Mouse (Mus musculus) midbrain, embryonic 15.5 days (tissue): ENCODE measurements around the gene Spg11. TPM values are rescaled to one million over a fixed set of nuclear protein-coding genes. Genes with fewer than 3 reads are reported as not detected.

Source experiments
- ATAC-seq: fragments of 200-750 bp; cut with Nextera tagmentation; replicated peaks from 2 replicates; pipeline ENCODE4 v1.8.0; 2017; ENCODE audit warnings: moderate TSS enrichment
- H3K27ac ChIP-seq: fragments of 300-500 bp; sonication (generic); 2 replicates; pipeline ENCODE4 v1.5.1; 2015; ENCODE audit warnings: mild to moderate bottlenecking, inconsistent platforms
- H3K27me3 ChIP-seq: fragments of 300-500 bp; sonication (generic); replicated peaks from 2 replicates; pipeline ENCODE4 v1.6.1; 2015; ENCODE audit warnings: inconsistent platforms
- H3K36me3 ChIP-seq: fragments of 300-500 bp; sonication (generic); replicated peaks from 2 replicates; pipeline ENCODE4 v1.6.1; 2015; ENCODE audit warnings: inconsistent platforms
- H3K4me1 ChIP-seq: fragments of 300-500 bp; sonication (generic); 2 replicates; pipeline ENCODE4 v1.6.1; 2015; ENCODE audit warnings: inconsistent platforms
- H3K4me2 ChIP-seq: fragments of 300-500 bp; sonication (generic); 2 replicates; pipeline ENCODE4 v1.6.1; 2015; ENCODE audit warnings: inconsistent platforms, mild to moderate bottlenecking, moderate library complexity
- H3K4me3 ChIP-seq: fragments of 300-500 bp; sonication (generic); 2 replicates; pipeline ENCODE4 v1.5.1; 2015; ENCODE audit warnings: mild to moderate bottlenecking, inconsistent platforms
- H3K9ac ChIP-seq: fragments of 300-500 bp; sonication (generic); 2 replicates; pipeline ENCODE4 v1.6.1; 2015; ENCODE audit warnings: mild to moderate bottlenecking, inconsistent platforms
- H3K9me3 ChIP-seq: fragments of 300-500 bp; sonication (generic); 2 replicates; pipeline ENCODE4 v1.6.1; 2016; ENCODE audit warnings: inconsistent platforms
- WGBS: fragments of 180-500 bp; shearing (Covaris S2); methylation state at CpG from one replicate; pipeline ENCODE4 v1.1.7; 2015; ENCODE audit warnings: mixed read lengths; 5-methylcytosine and 5-hydroxymethylcytosine counted together
- polyA plus RNA-seq: library from polyadenylated mRNA; unstranded; fragments of >200 nt; fragmentation: Nextera tagmentation; extraction: Ambion mirVana; gene quantifications from 2 replicates; pipeline ENCODE4 v1.2.1, GENCODE M21; 2015

Spg11 gene
- polyA plus RNA-seq, 1 experiment from 2014 or later: 8.3 TPM

GRCm38 (mm10) chr2:122086446-122086845 is 31.7 kb downstream of the Spg11 start:
- H3K4me1 ChIP-seq: no peaks in the 10 kb centered on the region
- H3K4me2 ChIP-seq: no peak overlapping the region
- ATAC-seq: no peak
- H3K4me3 ChIP-seq: no peak overlapping the region
- H3K9me3 ChIP-seq: no peaks in the 10 kb centered on the region
- no peaks in the 10 kb centered on the region for H3K27me3 ChIP-seq
- 72% methylated on average over 4 of the region's 4 CpGs for WGBS
- no peak overlapping the region for H3K9ac ChIP-seq
- H3K27ac ChIP-seq: no peak overlapping the region
- H3K36me3 ChIP-seq: peaks cover 44% of the 10 kb centered on the region; the same call in 1 of the 2 replicates

- Histone ChIP-seq H3K4me3 (no peak overlapping the region), H3K27ac (no peak overlapping the region), H3K4me2 (no peak overlapping the region), H3K4me1 (no peaks in the 10 kb centered on the region), H3K36me3 (peaks cover 24% of the 10 kb centered on the region; the same call in 1 of the 2 replicates), H3K9me3 (no peaks in the 10 kb centered on the region), H3K27me3 (no peaks in the 10 kb centered on the region), H3K9ac (no peak overlapping the region)
- WGBS: 60% methylated on average over 7 of the region's 7 CpGs
- ATAC-seq: no peak
Measured at GRCm38 (mm10) chr2:122081728-122082456, 36.3 kb downstream of the Spg11 start.

GRCm38 (mm10) chr2:122069922-122070321 is 48.3 kb downstream of the Spg11 start:
- Histone ChIP-seq H3K4me3 (no peak overlapping the region), H3K36me3 (peaks cover 27% of the 10 kb centered on the region), H3K4me1 (no peaks in the 10 kb centered on the region), H3K9me3 (no peaks in the 10 kb centered on the region), H3K27ac (no peak overlapping the region), H3K4me2 (no peak overlapping the region), H3K9ac (no peak overlapping the region), H3K27me3 (no peaks in the 10 kb centered on the region)
- WGBS: 41% methylated on average over 5 of the region's 5 CpGs
- ATAC-seq: no peak

DNA sequence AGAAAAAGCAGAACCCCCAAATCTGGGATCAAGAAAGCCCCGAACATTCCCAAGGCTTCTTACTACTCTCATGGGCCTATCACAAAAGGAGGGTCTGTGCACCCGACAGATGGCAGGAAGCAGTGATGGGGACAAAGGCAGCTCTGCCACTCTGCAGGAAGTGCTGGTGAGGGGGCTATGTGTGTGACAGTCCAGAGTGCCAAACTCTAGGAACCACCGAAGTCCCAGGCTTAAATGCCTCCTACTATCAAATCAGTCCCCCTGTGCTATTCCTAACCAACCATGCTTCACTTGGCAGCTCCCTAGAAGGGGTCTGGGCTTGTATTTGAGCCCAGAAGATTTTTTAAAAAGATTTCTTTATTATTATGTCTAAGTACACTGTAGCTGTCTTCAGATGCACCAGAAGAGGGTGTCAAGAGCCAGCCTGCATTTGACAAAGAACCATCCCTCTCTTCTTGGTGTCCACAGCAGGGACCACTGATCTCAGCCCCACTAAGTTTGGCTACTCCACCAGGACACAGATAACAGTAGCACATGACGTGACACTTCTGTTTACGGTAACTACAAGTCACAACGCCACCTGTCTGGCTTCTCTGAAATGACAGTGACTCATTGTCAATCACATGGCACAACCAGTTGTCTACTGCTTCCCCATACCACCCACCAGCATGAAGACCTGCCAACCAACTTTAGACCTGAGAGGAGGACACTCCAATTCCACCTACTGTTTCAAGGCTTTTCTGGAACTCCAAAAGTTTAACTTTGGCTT is 48.9 kb downstream of the Spg11 start:
- no peak overlapping the region for H3K4me3 ChIP-seq
- no peak overlapping the region for H3K27ac ChIP-seq
- H3K4me1 ChIP-seq: no peaks in the 10 kb centered on the region
- H3K27me3 ChIP-seq: no peaks in the 10 kb centered on the region
- WGBS: 89% methylated on average over 6 of the region's 6 CpGs
- no peak for ATAC-seq
- peaks cover 28% of the 10 kb centered on the region for H3K36me3 ChIP-seq
- H3K9ac ChIP-seq: no peak overlapping the region
- no peak overlapping the region for H3K4me2 ChIP-seq
- H3K9me3 ChIP-seq: no peaks in the 10 kb centered on the region

GRCm38 (mm10) chr2:122066241-122066640 is 51.9 kb downstream of the Spg11 start:
- Histone ChIP-seq H3K27ac (no peak overlapping the region), H3K4me2 (no peak overlapping the region), H3K9me3 (no peaks in the 10 kb centered on the region), H3K36me3 (peaks cover 10% of the 10 kb centered on the region; the same call in 1 of the 2 replicates), H3K9ac (no peak overlapping the region), H3K4me3 (no peak overlapping the region), H3K27me3 (no peaks in the 10 kb centered on the region), H3K4me1 (no peaks in the 10 kb centered on the region)
- 87% methylated on average over 8 of the region's 8 CpGs for WGBS
- ATAC-seq: no peak

DNA sequence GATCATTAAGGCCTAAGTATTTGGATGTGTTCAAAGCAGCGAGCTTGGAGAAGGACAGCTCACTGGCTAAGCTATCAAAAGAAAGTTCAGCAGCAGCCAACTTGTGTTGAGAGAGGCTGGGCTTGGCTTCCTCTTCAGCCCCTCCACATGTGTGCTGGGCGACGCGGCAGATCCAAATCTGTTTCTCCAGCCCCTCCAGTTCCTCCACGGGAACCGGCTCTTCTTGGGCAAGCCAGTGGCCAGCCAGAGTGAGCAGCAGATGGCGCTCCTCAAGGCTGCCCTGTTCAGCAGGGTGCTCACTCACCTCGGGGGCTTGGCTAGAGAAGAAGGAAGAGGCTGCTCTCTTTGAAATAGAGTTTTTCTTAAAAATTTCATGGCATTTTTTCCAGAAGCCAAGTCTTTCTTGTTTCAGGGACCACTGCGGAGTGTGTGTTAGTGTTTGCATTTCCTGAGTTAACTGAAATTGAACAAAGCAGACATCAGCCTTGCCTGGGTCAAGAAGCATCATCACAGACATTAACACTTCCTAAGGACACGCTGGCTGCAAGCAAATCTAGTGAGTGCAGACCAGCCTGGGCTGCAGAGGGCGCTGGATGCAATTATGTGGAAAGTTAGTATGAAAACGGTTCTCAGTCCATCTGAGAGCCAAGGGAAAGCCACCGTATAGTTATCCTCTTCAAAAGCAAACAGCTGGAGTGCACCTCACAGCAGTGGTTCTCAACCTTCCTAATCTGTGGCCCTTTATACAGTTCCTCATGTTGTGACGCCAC is 52.8 kb downstream of the Spg11 start:
- no peaks in the 10 kb centered on the region for H3K9me3 ChIP-seq
- no peaks in the 10 kb centered on the region for H3K4me1 ChIP-seq
- H3K36me3 ChIP-seq: peaks cover 10% of the 10 kb centered on the region; the same call in 1 of the 2 replicates
- no peak overlapping the region for H3K4me2 ChIP-seq
- H3K4me3 ChIP-seq: no peak overlapping the region
- no peak overlapping the region for H3K9ac ChIP-seq
- no peak overlapping the region for H3K27ac ChIP-seq
- WGBS: 55% methylated on average over 14 of the region's 14 CpGs
- H3K27me3 ChIP-seq: no peaks in the 10 kb centered on the region
- no peak for ATAC-seq

DNA sequence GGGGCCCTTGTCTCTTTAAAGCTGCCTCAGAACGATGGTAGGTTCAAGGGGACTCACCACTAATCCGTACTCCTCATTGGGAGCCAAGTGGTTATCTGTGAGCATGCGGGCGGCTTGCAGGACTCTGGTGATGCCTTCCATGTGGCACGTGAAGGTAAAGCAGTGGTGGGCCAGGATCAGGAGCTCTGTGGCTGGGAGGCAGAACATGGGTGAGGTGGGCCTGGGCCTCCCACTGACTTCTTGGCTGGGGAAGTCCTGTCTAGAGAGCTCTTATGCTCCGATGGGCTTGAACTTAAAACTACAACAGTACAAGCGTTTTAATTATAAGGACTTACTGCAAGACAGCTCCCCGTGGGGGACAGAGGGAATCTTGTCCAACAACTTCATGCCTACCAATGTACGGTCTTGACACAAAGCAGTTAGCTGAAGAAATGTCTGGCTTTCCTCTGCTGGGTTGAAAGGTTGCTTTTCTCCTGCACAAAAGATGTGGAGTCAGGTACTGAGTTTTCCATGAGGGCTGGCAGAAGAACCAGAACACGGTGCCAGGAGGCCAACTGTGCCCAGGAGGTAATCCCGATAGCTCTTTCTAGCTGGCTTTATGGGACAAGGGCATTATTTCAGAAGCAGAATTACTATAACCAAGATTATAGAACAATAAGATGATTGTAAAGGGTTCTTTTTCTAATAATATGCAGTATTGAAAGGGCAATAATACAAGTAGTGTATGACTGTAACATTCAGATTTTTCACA is 58.6 kb downstream of the Spg11 start:
- peaks cover 27% of the 10 kb centered on the region for H3K36me3 ChIP-seq

DNA sequence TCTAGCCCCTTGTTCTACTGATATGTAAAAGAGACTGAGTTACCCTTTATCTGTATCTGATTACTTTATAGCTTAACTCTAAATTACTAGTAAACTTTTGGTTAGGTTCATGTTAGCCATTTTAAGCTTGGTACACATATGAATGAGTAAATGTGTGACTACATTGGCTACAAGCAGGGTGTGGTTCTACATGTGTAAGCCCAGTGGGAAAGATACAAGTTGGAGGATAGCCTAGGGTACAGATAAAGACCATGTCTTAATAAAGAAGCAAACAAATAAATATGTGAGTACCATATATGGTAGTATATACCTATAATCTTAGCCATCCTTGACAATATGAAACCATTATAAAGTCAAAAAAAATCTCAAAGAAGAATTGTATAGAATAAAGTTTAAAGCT is 74.3 kb downstream of the Spg11 start:
- H3K4me2 ChIP-seq: no peak overlapping the region
- H3K4me3 ChIP-seq: no peak overlapping the region
- no peak overlapping the region for H3K9ac ChIP-seq
- H3K9me3 ChIP-seq: no peaks in the 10 kb centered on the region
- ATAC-seq: no peak
- peaks cover 9% of the 10 kb centered on the region for H3K36me3 ChIP-seq
- no peaks in the 10 kb centered on the region for H3K27me3 ChIP-seq
- H3K27ac ChIP-seq: no peak overlapping the region
- H3K4me1 ChIP-seq: no peaks in the 10 kb centered on the region

More for the DNA sequence above, 58.6 kb downstream of the Spg11 start:
- Histone ChIP-seq H3K4me2 (no peak overlapping the region), H3K9me3 (no peaks in the 10 kb centered on the region), H3K9ac (no peak overlapping the region), H3K4me1 (no peaks in the 10 kb centered on the region), H3K27ac (no peak overlapping the region), H3K27me3 (no peaks in the 10 kb centered on the region), H3K4me3 (no peak overlapping the region)
- WGBS: 92% methylated on average over 11 of the region's 11 CpGs
- ATAC-seq: no peak

- Histone ChIP-seq H3K27me3 (no peaks in the 10 kb centered on the region), H3K4me2 (no peak overlapping the region), H3K36me3 (no peaks in the 10 kb centered on the region), H3K27ac (no peak overlapping the region), H3K4me3 (no peak overlapping the region), H3K9ac (no peak overlapping the region), H3K4me1 (no peaks in the 10 kb centered on the region), H3K9me3 (no peaks in the 10 kb centered on the region)
- 92% methylated on average over 3 of the region's 3 CpGs for WGBS
- ATAC-seq: no peak
Measured at GRCm38 (mm10) chr2:122036064-122036463, 82.1 kb downstream of the Spg11 start.

DNA sequence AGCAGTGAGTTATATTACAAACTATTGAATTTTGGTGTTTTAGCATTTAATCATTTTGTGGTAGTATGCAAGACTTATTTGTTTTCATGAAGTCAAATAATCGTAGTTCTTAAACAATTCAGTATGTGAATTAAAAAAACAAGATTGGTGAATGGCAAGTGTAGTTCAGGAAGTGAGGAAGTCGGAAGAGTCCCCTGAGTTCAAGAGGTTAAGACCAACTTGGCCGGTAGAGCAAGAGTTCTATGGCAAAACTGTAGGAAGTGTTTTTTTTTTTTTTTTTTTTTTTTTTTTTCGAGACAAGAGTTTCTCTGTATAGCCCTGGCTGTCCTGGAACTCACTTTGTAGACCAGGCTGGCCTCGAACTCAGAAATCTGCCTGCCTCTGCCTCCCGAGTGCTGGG is 86.2 kb downstream of the Spg11 start:
- H3K9ac ChIP-seq: no peak overlapping the region
- WGBS: 86% methylated on average over 6 of the region's 6 CpGs
- no peak for ATAC-seq

DNA sequence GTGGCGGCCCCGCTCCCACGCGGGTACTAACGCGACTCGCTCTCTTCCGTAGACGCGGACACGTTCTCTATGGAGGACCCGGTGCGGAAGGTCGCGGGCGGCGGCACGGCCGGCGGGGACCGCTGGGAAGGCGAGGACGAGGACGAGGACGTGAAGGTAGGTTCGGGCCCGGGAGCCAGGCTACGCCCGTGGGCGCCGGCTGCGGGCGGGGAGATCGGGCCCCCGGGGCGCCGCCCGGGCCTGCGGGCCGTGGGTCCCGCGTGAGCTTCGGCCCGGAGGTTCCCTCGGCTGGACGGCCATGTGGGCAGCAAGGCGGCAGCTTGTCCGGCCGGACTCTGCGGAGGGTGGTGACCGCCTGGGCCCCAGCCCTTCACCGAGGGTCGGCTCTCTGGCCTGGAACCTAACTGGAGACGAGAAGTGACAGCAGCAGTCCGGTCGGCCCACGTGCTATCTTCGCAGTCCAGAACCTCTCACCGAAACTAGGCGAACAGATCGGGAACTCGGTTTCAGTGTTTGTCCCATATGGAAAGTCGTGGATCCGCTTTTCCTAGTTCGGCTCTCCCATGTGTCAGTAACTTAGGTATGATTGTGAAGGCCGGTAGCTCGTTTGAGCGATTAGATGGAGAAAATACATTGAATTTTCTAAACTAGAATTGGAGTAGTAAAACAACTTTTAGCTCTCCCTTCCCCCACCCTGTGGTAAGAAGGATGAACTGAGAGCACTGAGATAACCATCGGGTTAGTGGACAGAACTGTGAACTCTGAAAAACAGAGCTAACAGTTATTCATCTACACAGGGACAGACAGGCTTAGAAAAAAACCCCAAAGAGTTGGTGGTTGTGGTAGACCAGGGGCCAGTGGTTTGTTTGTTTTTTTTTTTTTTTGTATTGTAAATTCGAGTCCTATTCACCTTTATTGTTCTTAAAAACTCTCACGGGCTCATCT is 89.2 kb downstream of the Spg11 start:
- Histone ChIP-seq H3K9me3 (no peaks in the 10 kb centered on the region), H3K4me3 (peak overlapping the region; percentile 70), H3K27ac (peak overlapping the region; percentile 84), H3K4me1 (peaks cover 17% of the 10 kb centered on the region), H3K4me2 (peak overlapping the region; percentile 68), H3K27me3 (no peaks in the 10 kb centered on the region), H3K36me3 (no peaks in the 10 kb centered on the region), H3K9ac (peak overlapping the region; percentile 72)
- peak; percentile 78 for ATAC-seq
- WGBS: 1% methylated on average over 71 of the region's 71 CpGs

More for the DNA sequence above, 86.2 kb downstream of the Spg11 start:
- no peak overlapping the region for H3K4me3 ChIP-seq
- peaks cover 17% of the 10 kb centered on the region for H3K4me1 ChIP-seq
- H3K36me3 ChIP-seq: no peaks in the 10 kb centered on the region
- no peaks in the 10 kb centered on the region for H3K9me3 ChIP-seq
- no peaks in the 10 kb centered on the region for H3K27me3 ChIP-seq
- H3K27ac ChIP-seq: no peak overlapping the region
- no peak overlapping the region for H3K4me2 ChIP-seq
